Mouse (Mus musculus) monocyte, adult 2 months (primary cell): ENCODE results near the gene Gucy2e.

ENCODE experiments used
- DNase-seq, 2 experiments: peaks; one replicate each; pipeline ENCODE4 v3.0.0; 2022; ENCODE audit warnings: low spot score in 2 of 2, low read depth in 1 of 2

Gene Gucy2e

DNA sequence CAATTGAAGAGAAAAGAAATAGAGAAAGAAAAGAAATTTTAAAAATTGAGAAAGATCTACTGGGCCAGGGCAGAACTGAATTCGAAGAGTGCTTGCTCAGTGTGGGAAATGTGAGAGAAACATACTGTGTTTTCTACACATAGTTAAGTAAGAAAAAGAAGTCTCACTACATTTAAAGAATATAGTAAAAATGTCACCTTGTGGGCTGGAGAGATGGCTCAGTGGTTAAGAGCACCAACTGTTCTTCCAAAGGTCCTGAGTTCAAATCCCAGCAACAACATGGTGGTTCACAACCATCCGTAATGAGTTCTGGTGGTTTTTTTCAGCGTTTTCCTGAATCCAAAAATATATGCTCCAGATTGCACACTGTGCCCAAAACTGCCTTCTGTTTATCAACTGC lies 58.3 kb downstream of the Gucy2e start:
- DNase-seq: no peak

DNA sequence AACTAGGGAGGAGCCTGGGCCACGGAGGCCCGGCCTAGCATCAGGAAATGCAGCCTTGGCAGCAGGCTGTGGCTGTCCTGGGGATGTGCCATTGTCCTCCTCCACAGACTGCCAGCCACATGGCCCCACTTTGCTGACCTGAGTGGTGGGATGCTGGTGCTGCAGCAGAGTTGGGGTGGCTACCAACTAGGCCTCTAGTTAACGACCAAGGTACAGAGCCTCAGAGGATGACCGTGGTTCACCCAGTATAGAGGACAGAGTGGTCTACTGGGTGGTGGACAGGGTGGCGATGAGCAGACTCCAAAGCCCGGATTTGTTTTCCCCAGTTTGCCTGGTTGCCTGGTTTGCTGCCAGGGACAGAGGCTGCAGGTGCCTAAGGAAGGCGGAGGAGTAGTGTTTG lies 62.1 kb downstream of the Gucy2e start:
- DNase-seq: no peak

GRCm38 (mm10) chr11:69172606-69173005 lies 64.2 kb downstream of the Gucy2e start:
- no peak for DNase-seq

DNA sequence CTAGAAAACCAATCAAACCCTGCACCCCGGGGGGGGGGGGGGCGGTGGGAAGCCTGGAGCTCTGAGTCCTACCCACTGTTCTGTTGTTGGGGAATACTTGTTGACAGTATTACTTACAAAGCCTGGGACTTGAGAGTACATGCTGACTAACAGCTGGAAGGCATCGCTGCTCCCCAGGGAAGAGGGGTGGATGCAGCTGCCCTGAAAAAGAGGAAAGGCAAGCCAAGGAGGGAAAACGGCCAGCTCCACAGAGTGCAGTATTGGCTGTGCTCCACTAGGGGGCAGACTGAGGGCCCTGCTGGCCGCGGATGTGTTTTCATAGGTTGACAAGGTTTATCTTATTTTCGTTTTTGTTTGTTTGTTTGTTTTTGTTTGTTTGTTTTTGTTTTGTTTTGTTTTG lies 65.2 kb downstream of the Gucy2e start:
- no peak for DNase-seq

DNA sequence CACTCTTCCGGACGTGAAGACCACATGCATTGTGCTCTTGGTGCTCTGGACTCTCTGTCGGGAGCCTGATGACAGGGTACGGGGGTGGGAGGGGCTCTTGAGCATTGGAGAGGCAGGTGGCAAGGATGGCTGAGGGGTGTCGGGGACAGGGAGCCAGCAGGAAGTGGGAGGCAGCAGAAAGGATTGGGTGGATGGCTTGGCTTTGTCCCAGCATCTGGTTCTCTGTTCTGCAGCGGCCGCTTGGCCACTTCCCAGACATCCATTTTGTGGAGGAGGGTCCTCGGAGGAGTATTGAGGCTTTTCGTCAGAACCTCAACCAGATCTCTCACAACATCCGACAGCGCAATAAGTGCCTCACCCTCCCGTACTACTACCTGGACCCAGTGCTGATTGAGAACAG lies 67.5 kb downstream of the Gucy2e start:
- DNase-seq: no peak
